Mouse (Mus musculus) G1E (cell line): ENCODE data around the gene Sema5a. TPM values are rescaled to one million over a fixed set of nuclear protein-coding genes. Genes with fewer than 3 reads are reported as not detected.

Source experiments
- ATAC-seq: 2 replicates; pipeline ENCODE4 v1.8.0; 2016; ENCODE audit warnings: mild to moderate bottlenecking; ENCODE audit not compliant: insufficient number of reproducible peaks, poor library complexity, low FRiP score, severe bottlenecking; ENCODE audit errors: extremely low read depth
- DNase-seq: peaks from one replicate; pipeline ENCODE4 v3.0.0; 2012; ENCODE audit warnings: low spot score
- H3K27me3 ChIP-seq: 2 replicates; pipeline ENCODE4 v1.6.1; 2012; ENCODE audit warnings: mild to moderate bottlenecking, low read length, inconsistent platforms; ENCODE audit not compliant: insufficient read depth
- H3K36me3 ChIP-seq: replicated peaks from 2 replicates; pipeline ENCODE3; 2012; ENCODE audit warnings: mild to moderate bottlenecking, inconsistent platforms
- H3K4me1 ChIP-seq: 2 replicates; pipeline ENCODE4 v1.6.1; 2012; ENCODE audit warnings: low read depth, low read length, inconsistent platforms, mixed read lengths; ENCODE audit not compliant: insufficient read depth
- H3K4me3 ChIP-seq: 2 replicates; pipeline ENCODE4 v1.5.1; 2012; ENCODE audit warnings: low read depth, mild to moderate bottlenecking, inconsistent platforms, low read length, moderate library complexity, mixed read lengths
- H3K9me3 ChIP-seq: replicated peaks from 2 replicates; pipeline ENCODE4 v1.6.1; 2012; ENCODE audit warnings: inconsistent platforms
- CTCF ChIP-seq: IDR thresholded peaks from 2 replicates; pipeline ENCODE4 v1.5.1; 2012; ENCODE audit warnings: low read depth, low read length, inconsistent platforms, mixed read lengths
- GATA1 ChIP-seq: IDR thresholded peaks from 2 replicates; pipeline ENCODE4 v1.6.1; 2012; ENCODE audit warnings: borderline replicate concordance, low read length, inconsistent platforms, mixed read lengths
- GATA2 ChIP-seq: IDR thresholded peaks from 2 replicates; pipeline ENCODE4 v1.6.1; 2012; ENCODE audit warnings: low read depth, low read length, inconsistent platforms, borderline replicate concordance
- POLR2AphosphoS5 ChIP-seq: IDR thresholded peaks from 2 replicates; pipeline ENCODE4 v1.6.1; 2012; ENCODE audit warnings: low read depth, low read length, inconsistent platforms; ENCODE audit not compliant: insufficient replicate concordance
- TAL1 ChIP-seq: conservative IDR thresholded peaks from 2 replicates; pipeline ENCODE4 v1.6.1; 2012; ENCODE audit warnings: low read depth, low read length, inconsistent platforms, mixed read lengths
- polyA plus RNA-seq: library from polyadenylated mRNA; stranded (reverse); fragments of >175 nt; gene quantifications from 2 replicates; pipeline ENCODE4 v1.2.3, GENCODE M21; 2012
- total RNA-seq, 2 experiments: library from RNA; stranded (forward) in 1 of 2; stranded (reverse) in 1 of 2; fragments of 200-1000 nt in 1 of 2; fragments of >200 nt in 1 of 2; fragmentation: Nextera tagmentation in 1 of 2; gene quantifications; 2 replicates each; pipeline ENCODE4 v1.2.3; 2014 to 2017

Gene Sema5a
- total and polyA plus RNA-seq, 3 experiments: 0.33 TPM; not detected in 2

- Histone ChIP-seq H3K36me3 (no peaks in the 10 kb centered on the region), H3K4me1 (no peaks in the 10 kb centered on the region)
- TF ChIP-seq POLR2AphosphoS5: no peak
- no peak for TF ChIP-seq GATA1
Observed at GRCm38 (mm10) chr15:32626031-32626430, 381.4 kb downstream of the Sema5a start.

DNA sequence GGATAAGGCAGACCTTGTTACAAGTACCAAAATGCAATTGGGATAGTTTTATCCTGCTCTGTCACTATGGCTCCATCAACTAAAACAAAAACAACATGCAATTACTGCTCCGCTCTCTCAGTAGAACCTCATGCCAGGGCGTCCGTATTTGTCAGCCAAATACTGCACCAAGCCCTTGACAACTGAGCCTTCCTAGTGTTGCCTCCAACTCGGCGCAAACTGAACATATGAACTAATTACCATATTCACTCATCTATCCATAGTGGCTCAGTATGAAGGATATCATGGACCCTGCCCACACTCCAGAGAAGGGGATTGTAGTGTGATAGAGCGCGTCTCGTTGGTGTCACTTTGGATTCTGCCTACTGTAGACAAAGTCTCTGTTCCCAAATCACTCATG is 389.1 kb downstream of the Sema5a start:
- Histone ChIP-seq H3K9me3 (no peaks in the 10 kb centered on the region), H3K36me3 (no peaks in the 10 kb centered on the region), H3K4me3 (no peak overlapping the region), H3K27me3 (0 out of 2 replicates have a peak, but pooled peaks cover 2% of the 10 kb centered on the region), H3K4me1 (no peaks in the 10 kb centered on the region)
- no peak for DNase-seq
- ATAC-seq: no peak
- TF ChIP-seq CTCF (no peak), GATA2 (no peak), GATA1 (no peak), TAL1 (no peak), POLR2AphosphoS5 (no peak)

More at GRCm38 (mm10) chr15:32626031-32626430, 381.4 kb downstream of the Sema5a start:
- no peaks in the 10 kb centered on the region for H3K9me3 ChIP-seq
- H3K4me3 ChIP-seq: no peak overlapping the region
- DNase-seq: no peak
- no peaks in the 10 kb centered on the region for H3K27me3 ChIP-seq
- no peak for ATAC-seq

GRCm38 (mm10) chr15:32637879-32638278 is 393.3 kb downstream of the Sema5a start:
- Histone ChIP-seq H3K9me3 (no peaks in the 10 kb centered on the region), H3K36me3 (no peaks in the 10 kb centered on the region), H3K4me3 (no peak overlapping the region), H3K27me3 (no peaks in the 10 kb centered on the region), H3K4me1 (no peaks in the 10 kb centered on the region)
- no peak for TF ChIP-seq TAL1
- no peak for TF ChIP-seq GATA1
- no peak for TF ChIP-seq CTCF
- no peak for TF ChIP-seq GATA2
- no peak for TF ChIP-seq POLR2AphosphoS5
- ATAC-seq: no peak
- no peak for DNase-seq

DNA sequence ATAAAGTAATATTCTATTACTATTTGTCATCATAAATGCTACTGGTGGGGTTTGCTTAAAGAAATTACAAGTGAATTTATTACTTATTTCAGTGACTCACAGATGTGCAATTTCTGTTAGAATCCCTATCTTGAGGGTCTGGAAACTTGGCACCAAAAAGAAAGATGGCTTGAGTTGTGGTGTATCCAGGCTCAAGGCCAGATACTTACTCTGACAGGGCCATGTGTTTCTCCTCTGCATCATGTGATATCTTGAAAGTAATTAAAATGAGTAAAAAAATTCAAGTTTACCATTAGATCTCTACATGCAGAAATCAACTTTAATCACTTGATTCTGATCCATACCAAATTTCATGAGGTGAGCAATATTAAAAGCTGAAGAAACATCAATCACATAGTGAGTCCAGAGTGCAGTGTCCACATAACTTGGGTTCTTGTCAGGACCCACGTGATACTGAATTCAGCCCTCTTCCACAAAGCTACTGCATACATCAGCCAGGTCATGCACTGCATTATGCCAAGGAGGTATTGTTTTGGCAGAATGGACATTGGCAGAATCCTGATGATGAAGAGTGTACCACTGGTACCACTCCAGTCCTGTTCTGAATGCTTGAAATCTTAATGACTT is 402.6 kb downstream of the Sema5a start:
- H3K4me3 ChIP-seq: no peak overlapping the region
- no peaks in the 10 kb centered on the region for H3K27me3 ChIP-seq
- no peaks in the 10 kb centered on the region for H3K4me1 ChIP-seq
- H3K9me3 ChIP-seq: no peaks in the 10 kb centered on the region
- no peak for ATAC-seq
- TF ChIP-seq CTCF (no peak), TAL1 (no peak), GATA2 (no peak), POLR2AphosphoS5 (no peak), GATA1 (no peak)
- no peak for DNase-seq
- H3K36me3 ChIP-seq: no peaks in the 10 kb centered on the region

DNA sequence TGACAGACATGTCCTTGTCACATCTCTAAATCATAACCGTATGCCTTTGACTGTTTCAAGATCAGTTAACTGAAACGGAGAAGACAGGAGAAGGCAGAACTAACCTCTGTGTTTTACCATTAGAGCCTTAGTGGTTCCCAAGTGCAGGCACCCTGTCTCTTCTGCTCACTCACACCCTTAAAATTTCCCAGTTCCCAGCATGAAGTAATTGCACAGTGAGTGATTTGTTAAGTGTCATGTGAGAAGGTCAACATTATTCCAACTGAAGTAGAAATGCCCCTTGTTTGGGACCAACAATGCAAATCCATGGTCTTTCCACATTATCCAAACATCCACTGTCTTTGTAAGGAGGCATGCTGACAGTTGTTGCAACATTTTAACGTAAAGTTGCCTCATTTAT is 409.4 kb downstream of the Sema5a start:
- Histone ChIP-seq H3K9me3 (no peaks in the 10 kb centered on the region), H3K36me3 (no peaks in the 10 kb centered on the region), H3K4me3 (no peak overlapping the region), H3K4me1 (no peaks in the 10 kb centered on the region), H3K27me3 (no peaks in the 10 kb centered on the region)
- no peak for TF ChIP-seq GATA1
- TF ChIP-seq POLR2AphosphoS5: no peak
- TF ChIP-seq GATA2: no peak
- TF ChIP-seq CTCF: no peak
- no peak for TF ChIP-seq TAL1
- ATAC-seq: no peak
- DNase-seq: no peak

- H3K4me3 ChIP-seq: no peak overlapping the region
- ATAC-seq (no peak), DNase-seq (no peak)
- H3K4me1 ChIP-seq: no peaks in the 10 kb centered on the region
- no peaks in the 10 kb centered on the region for H3K36me3 ChIP-seq
- TF ChIP-seq GATA2 (no peak), TAL1 (no peak), CTCF (no peak), GATA1 (no peak)
- no peaks in the 10 kb centered on the region for H3K9me3 ChIP-seq
- H3K27me3 ChIP-seq: no peaks in the 10 kb centered on the region
Observed at GRCm38 (mm10) chr15:32656017-32656416, 411.4 kb downstream of the Sema5a start.

DNA sequence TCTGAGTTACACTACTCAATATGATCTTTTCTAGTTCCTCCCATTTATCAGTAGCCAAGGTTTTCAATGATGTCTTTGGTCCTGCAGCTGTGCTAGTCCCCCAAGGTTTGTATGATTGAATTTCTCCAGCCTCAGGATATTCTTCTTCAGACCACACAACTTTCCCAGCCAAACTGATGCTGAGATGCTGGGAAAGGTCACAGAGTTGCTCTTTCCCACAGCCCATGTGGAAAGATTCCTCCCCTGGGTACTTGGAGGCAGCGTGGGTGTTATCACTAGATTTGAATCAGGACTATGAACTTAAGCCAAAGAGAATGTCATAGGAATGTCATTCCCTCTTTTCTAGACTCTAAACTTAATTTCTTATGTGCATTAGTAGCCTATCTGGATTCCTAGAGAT is 431.8 kb downstream of the Sema5a start:
- TF ChIP-seq POLR2AphosphoS5 (no peak), GATA1 (no peak), GATA2 (no peak), TAL1 (no peak), CTCF (no peak)
- no peak for DNase-seq
- H3K36me3 ChIP-seq: no peaks in the 10 kb centered on the region
- H3K4me1 ChIP-seq: no peaks in the 10 kb centered on the region
- H3K9me3 ChIP-seq: no peaks in the 10 kb centered on the region
- no peak for ATAC-seq
- no peak overlapping the region for H3K4me3 ChIP-seq
- H3K27me3 ChIP-seq: no peaks in the 10 kb centered on the region
